Mouse (Mus musculus) bone marrow macrophage, adult 2 months (primary cell): Measurements from ENCODE around the gene Cers4.

Experiments used
- CTCF ChIP-seq: IDR thresholded peaks from 2 replicates; pipeline ENCODE4 v1.5.1; 2012; ENCODE audit warnings: low read depth, mild to moderate bottlenecking, low read length, moderate library complexity
- POLR2A ChIP-seq: IDR thresholded peaks from 2 replicates; pipeline ENCODE4 v1.6.1; 2012; ENCODE audit warnings: mild to moderate bottlenecking, low read depth, low read length, borderline replicate concordance

DNA sequence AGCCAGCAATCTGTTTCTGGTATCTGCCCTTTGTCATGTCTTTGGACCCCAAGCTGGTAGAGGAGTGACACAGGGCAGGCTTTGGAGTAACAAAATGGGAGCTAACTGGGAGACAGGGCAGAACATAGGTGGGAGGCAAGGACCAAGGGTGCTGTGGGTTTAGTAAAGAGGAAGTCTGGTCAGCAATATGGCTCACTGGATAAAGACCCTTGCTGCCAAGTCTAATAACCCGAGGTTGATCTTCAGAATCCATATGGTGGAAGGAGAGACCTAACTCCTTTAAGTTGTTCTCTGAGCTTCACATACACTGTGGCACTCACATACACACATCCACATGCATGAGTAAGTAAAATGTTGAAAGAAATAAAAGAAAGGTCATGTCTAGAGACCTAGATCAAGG is 4.8 kb downstream of the Cers4 start:
- TF ChIP-seq POLR2A: no peak
- TF ChIP-seq CTCF: no peak
